Mouse (Mus musculus): ENCODE measurements around the gene Csnk2a2. TPM values are rescaled to one million over a fixed set of nuclear protein-coding genes. Genes with fewer than 3 reads are reported as not detected.

Csnk2a2 gene
- polyA plus RNA-seq, 1 experiment from 2014 or later: 5.5 TPM

DNA sequence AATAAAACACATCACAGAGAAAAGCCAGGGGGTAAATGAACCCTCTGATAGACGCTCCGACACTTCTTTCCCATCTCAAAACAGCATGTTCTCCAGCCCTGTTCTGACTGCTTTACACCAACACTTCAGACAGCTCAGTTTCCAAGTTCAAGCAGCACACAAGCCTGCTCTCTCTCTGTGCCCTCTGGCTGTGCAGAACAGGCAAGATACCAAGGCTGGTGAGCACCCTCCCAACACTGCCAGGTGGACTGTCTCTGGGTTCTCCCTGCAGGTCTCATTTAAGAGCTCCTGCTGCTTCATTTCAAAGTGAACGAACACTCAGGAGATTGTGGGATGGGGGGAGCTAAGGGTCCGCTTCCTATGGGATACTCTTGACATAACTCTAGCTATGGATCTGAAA, 56.7 kb downstream of the Csnk2a2 start:
- Histone ChIP-seq H3K4me1 (ENCODE audit: control insufficient read depth, insufficient read depth, low read length) (peaks cover 43% of the 10 kb centered on the region), H3K4me2 (ENCODE audit: low read depth, low read length) (peak overlapping the region; percentile 79), H3K9me3 (ENCODE audit: control insufficient read depth, low read length) (no peaks in the 10 kb centered on the region), H3K9ac (ENCODE audit: low read depth, low read length) (peak overlapping the region; percentile 85), H3K27me3 (replicated peaks; ENCODE audit: control insufficient read depth, insufficient read depth, low read length) (no peaks in the 10 kb centered on the region), H3K36me3 (ENCODE audit: control insufficient read depth, insufficient read depth, low read length) (no peaks in the 10 kb centered on the region), H3K27ac (ENCODE audit: low read length) (no peak overlapping the region), H3K4me3 (ENCODE audit: low read length) (peak overlapping the region; percentile 94)
- 59% methylated on average over 4 of the region's 4 CpGs for WGBS
- no peak for ATAC-seq

DNA sequence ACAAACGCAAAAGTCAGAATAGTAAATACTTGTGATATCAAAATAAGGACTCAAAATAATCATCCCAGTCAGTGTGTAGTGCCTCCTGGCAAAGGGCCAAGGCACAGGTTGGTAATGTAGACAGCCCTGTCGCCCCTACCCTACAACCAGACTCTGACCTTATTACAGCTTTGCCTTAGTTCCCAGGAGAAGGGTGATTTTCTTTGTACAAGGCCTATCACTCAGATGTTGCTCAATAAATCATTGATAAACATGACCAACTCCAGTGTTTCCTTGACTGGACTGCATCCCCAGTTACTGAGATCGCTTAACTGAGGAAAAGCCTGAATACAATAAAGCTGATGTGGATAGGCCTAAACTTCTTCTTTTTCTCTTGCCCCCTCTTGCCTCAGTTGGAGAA, 57.4 kb downstream of the Csnk2a2 start:
- H3K36me3 ChIP-seq (ENCODE audit: control insufficient read depth, insufficient read depth, low read length): no peaks in the 10 kb centered on the region
- 0 out of 2 replicates have a peak overlapping the region, but pooled peaks have one; percentile 94 for H3K4me3 ChIP-seq (ENCODE audit: low read length)
- WGBS: 44% methylated on average over 3 of the region's 3 CpGs
- no peak overlapping the region for H3K27ac ChIP-seq (ENCODE audit: low read length)
- H3K9me3 ChIP-seq (ENCODE audit: control insufficient read depth, low read length): no peaks in the 10 kb centered on the region
- no peaks in the 10 kb centered on the region for H3K27me3 ChIP-seq (replicated peaks; ENCODE audit: control insufficient read depth, insufficient read depth, low read length)
- H3K4me2 ChIP-seq (ENCODE audit: low read depth, low read length): peak overlapping the region; percentile 79
- no peak overlapping the region for H3K9ac ChIP-seq (ENCODE audit: low read depth, low read length)
- no peak for ATAC-seq
- H3K4me1 ChIP-seq (ENCODE audit: control insufficient read depth, insufficient read depth, low read length): peaks cover 49% of the 10 kb centered on the region

- H3K36me3 ChIP-seq (ENCODE audit: control insufficient read depth, insufficient read depth, low read length): no peaks in the 10 kb centered on the region
- peak overlapping the region; percentile 38 for H3K4me2 ChIP-seq (ENCODE audit: low read depth, low read length)
- H3K4me3 ChIP-seq (ENCODE audit: low read length): peak overlapping the region; percentile 6; the same call in 1 of the 2 replicates
- H3K9ac ChIP-seq (ENCODE audit: low read depth, low read length): peak overlapping the region; percentile 5; the same call in 1 of the 2 replicates
- 16% methylated on average over 3 of the region's 3 CpGs for WGBS
- H3K27me3 ChIP-seq (replicated peaks; ENCODE audit: control insufficient read depth, insufficient read depth, low read length): no peaks in the 10 kb centered on the region
- no peaks in the 10 kb centered on the region for H3K9me3 ChIP-seq (ENCODE audit: control insufficient read depth, low read length)
- no peak for ATAC-seq
- peaks cover 61% of the 10 kb centered on the region for H3K4me1 ChIP-seq (ENCODE audit: control insufficient read depth, insufficient read depth, low read length)
- H3K27ac ChIP-seq (ENCODE audit: low read length): peak overlapping the region; percentile 72
These were observed 59.9 kb downstream of the Csnk2a2 start for GRCm38 (mm10) chr8:95429945-95430344.

GRCm38 (mm10) chr8:95427594-95428535, 62.0 kb downstream of the Csnk2a2 start:
- Histone ChIP-seq H3K27me3 (replicated peaks; ENCODE audit: control insufficient read depth, insufficient read depth, low read length) (no peaks in the 10 kb centered on the region), H3K9ac (ENCODE audit: low read depth, low read length) (peak overlapping the region; percentile 1; the same call in 1 of the 2 replicates), H3K4me3 (ENCODE audit: low read length) (peak overlapping the region; percentile 1), H3K4me1 (ENCODE audit: control insufficient read depth, insufficient read depth, low read length) (peaks cover 52% of the 10 kb centered on the region), H3K27ac (ENCODE audit: low read length) (peak overlapping the region; percentile 71), H3K4me2 (ENCODE audit: low read depth, low read length) (peak overlapping the region; percentile 30), H3K9me3 (ENCODE audit: control insufficient read depth, low read length) (no peaks in the 10 kb centered on the region), H3K36me3 (ENCODE audit: control insufficient read depth, insufficient read depth, low read length) (no peaks in the 10 kb centered on the region)
- ATAC-seq: peak; percentile 52
- WGBS: 18% methylated on average over 12 of the region's 12 CpGs

- no peak overlapping the region for H3K4me3 ChIP-seq (ENCODE audit: low read length)
- H3K27ac ChIP-seq (ENCODE audit: low read length): peak overlapping the region; percentile 35; the same call in 1 of the 2 replicates
- no peaks in the 10 kb centered on the region for H3K9me3 ChIP-seq (ENCODE audit: control insufficient read depth, low read length)
- H3K9ac ChIP-seq (ENCODE audit: low read depth, low read length): no peak overlapping the region
- no peaks in the 10 kb centered on the region for H3K27me3 ChIP-seq (replicated peaks; ENCODE audit: control insufficient read depth, insufficient read depth, low read length)
- no peak overlapping the region for H3K4me2 ChIP-seq (ENCODE audit: low read depth, low read length)
- peaks cover 44% of the 10 kb centered on the region for H3K4me1 ChIP-seq (ENCODE audit: control insufficient read depth, insufficient read depth, low read length)
- WGBS: 45% methylated on average over 2 of the region's 2 CpGs
- no peak for ATAC-seq
- H3K36me3 ChIP-seq (ENCODE audit: control insufficient read depth, insufficient read depth, low read length): no peaks in the 10 kb centered on the region
These were observed 63.0 kb downstream of the Csnk2a2 start for GRCm38 (mm10) chr8:95426781-95427281.

GRCm38 (mm10) chr8:95424682-95425081, 65.2 kb downstream of the Csnk2a2 start:
- no peak for ATAC-seq
- Histone ChIP-seq H3K9ac (ENCODE audit: low read depth, low read length) (no peak overlapping the region), H3K4me3 (ENCODE audit: low read length) (no peak overlapping the region), H3K36me3 (ENCODE audit: control insufficient read depth, insufficient read depth, low read length) (peaks cover 7% of the 10 kb centered on the region), H3K27ac (ENCODE audit: low read length) (no peak overlapping the region), H3K4me2 (ENCODE audit: low read depth, low read length) (no peak overlapping the region), H3K4me1 (ENCODE audit: control insufficient read depth, insufficient read depth, low read length) (peaks cover 33% of the 10 kb centered on the region), H3K9me3 (ENCODE audit: control insufficient read depth, low read length) (no peaks in the 10 kb centered on the region), H3K27me3 (replicated peaks; ENCODE audit: control insufficient read depth, insufficient read depth, low read length) (no peaks in the 10 kb centered on the region)
- 73% methylated on average over 7 of the region's 7 CpGs for WGBS

DNA sequence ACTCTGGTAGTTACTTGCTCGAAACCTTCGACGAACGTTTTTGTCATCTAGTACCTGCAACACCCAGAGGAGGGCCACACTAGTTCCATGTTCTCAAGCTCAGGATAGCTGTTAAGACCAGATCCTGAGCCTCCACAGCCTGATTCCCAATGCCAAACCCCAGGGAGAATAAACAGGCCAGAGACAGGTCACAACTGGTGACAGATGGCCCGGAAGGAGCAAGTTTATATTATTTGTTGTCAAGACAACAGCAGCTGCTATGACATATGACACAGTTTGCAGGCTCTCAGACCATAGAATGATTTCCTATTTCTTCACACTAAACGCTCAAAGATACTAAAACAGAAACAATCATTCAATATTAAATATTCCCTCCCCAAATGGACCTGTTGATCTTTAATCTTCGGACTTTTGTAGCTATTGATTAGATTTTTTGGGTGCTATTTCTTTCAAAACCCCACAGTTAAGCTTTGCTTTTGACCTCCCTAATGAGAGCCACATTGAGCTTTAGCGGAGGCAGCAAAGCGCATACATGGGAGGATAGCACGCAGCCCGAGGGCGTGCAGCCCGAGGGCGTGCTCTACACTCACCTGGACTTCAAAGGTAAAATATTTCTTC, 67.5 kb downstream of the Csnk2a2 start:
- ATAC-seq: no peak
- 90% methylated on average over 14 of the region's 14 CpGs for WGBS
- Histone ChIP-seq H3K27me3 (replicated peaks; ENCODE audit: control insufficient read depth, insufficient read depth, low read length) (no peaks in the 10 kb centered on the region), H3K4me1 (ENCODE audit: control insufficient read depth, insufficient read depth, low read length) (peaks cover 10% of the 10 kb centered on the region), H3K9ac (ENCODE audit: low read depth, low read length) (no peak overlapping the region), H3K27ac (ENCODE audit: low read length) (no peak overlapping the region), H3K4me3 (ENCODE audit: low read length) (no peak overlapping the region), H3K4me2 (ENCODE audit: low read depth, low read length) (no peak overlapping the region), H3K36me3 (ENCODE audit: control insufficient read depth, insufficient read depth, low read length) (peaks cover 7% of the 10 kb centered on the region), H3K9me3 (ENCODE audit: control insufficient read depth, low read length) (no peaks in the 10 kb centered on the region)

DNA sequence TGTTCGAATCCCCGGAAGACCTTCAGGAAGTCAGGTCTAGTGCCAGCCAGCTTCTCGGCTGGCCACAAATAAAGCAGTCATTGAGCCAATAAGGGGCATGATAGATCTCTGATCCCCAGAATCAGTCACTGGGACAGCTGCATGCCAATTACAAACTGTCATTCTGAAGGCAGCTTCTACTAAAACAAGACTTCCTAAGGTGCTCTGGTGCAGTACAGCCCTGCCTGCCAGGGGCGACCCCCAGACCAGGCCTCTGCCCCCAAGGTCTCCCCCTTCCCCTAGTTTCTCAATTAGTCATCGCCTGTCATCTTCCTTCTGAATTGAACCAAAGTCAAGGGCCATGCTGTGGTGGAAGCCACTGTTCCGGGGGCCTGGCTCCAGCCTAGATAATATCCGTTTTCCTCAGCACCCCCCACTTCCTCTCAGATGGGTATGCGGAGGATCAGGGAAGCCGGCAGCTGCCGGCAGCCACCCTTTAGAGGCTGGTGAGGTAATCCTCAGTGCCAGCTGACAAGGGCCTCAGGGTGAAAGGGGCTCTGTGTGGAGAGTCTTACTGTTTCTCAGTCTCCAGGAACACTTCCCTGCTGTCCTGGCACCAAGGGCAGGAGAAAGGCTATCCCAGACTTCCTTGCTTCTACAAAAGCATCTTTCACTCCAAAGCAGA, 78.4 kb downstream of the Csnk2a2 start:
- ATAC-seq: peak; percentile 56; the same call in 1 of the 2 replicates
- Histone ChIP-seq H3K36me3 (ENCODE audit: control insufficient read depth, insufficient read depth, low read length) (no peaks in the 10 kb centered on the region), H3K27ac (ENCODE audit: low read length) (peak overlapping the region; percentile 28), H3K9ac (ENCODE audit: low read depth, low read length) (no peak overlapping the region), H3K27me3 (replicated peaks; ENCODE audit: control insufficient read depth, insufficient read depth, low read length) (no peaks in the 10 kb centered on the region), H3K4me2 (ENCODE audit: low read depth, low read length) (no peak overlapping the region), H3K9me3 (ENCODE audit: control insufficient read depth, low read length) (no peaks in the 10 kb centered on the region), H3K4me1 (ENCODE audit: control insufficient read depth, insufficient read depth, low read length) (peaks cover 8% of the 10 kb centered on the region; the same call in 1 of the 2 replicates), H3K4me3 (ENCODE audit: low read length) (no peak overlapping the region)
- 46% methylated on average over 10 of the region's 10 CpGs for WGBS

DNA sequence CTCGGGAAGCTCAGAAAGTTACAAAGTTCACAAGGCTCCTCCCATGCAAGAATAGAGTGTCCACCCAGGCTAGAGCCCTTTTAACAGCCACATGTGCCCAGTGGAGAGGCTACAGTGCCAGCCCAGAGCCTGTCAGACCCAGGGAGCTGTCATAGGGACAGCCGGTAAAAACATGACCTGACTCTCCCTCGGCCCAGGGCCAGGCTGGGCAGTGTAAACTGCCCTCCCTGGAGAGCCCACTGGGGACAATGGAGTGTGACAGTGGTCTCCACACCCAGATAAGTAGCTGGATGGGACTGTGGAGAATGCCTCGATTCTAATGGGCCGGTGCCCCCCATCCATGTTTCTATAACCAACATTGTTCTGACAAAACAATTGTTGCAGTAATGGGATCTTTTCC, 80.3 kb downstream of the Csnk2a2 start:
- Histone ChIP-seq H3K4me1 (ENCODE audit: control insufficient read depth, insufficient read depth, low read length) (peaks cover 8% of the 10 kb centered on the region; the same call in 1 of the 2 replicates), H3K36me3 (ENCODE audit: control insufficient read depth, insufficient read depth, low read length) (no peaks in the 10 kb centered on the region), H3K4me2 (ENCODE audit: low read depth, low read length) (no peak overlapping the region), H3K9me3 (ENCODE audit: control insufficient read depth, low read length) (no peaks in the 10 kb centered on the region), H3K27me3 (replicated peaks; ENCODE audit: control insufficient read depth, insufficient read depth, low read length) (no peaks in the 10 kb centered on the region), H3K27ac (ENCODE audit: low read length) (no peak overlapping the region), H3K4me3 (ENCODE audit: low read length) (no peak overlapping the region), H3K9ac (ENCODE audit: low read depth, low read length) (no peak overlapping the region)
- ATAC-seq: peak; percentile 46
- WGBS: 62% methylated on average over 5 of the region's 5 CpGs
